Mouse (Mus musculus): ENCODE measurements around the gene Ikbke.

DNA sequence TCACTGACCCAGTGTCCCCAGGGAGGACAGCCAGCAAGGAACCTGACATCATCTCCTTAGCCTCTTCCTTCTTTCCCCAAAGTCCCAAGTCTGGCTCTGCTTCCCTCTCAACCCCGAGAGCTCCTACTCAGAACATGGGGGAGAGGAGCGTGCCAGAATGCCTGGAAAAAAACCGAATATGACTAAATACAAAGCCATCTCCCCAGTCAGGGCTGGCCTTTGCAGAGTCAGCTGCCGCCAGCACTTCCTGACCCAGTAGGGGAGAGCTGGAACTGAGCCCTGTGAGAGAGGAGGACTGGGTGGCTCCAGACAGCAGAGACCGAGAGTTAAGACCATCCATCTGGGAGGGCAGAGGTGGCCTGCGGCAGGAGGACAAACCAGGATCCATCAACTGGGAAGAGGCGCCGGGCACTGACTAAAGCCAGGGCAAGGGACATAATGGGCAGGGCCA, 40.5 kb downstream of the Ikbke start:
- no peak for TF ChIP-seq CTCF (conservative IDR thresholded peaks at IDR 0.05; ENCODE audit: low read length)
- TF ChIP-seq POU5F1 (IDR thresholded peaks at IDR 0.05; ENCODE audit: borderline replicate concordance, low read length) = no peak
- no peak for TF ChIP-seq NANOG (IDR thresholded peaks at IDR 0.05; ENCODE audit: borderline replicate concordance, low read length)
